Mouse (Mus musculus): ENCODE measurements around the gene Kcna10. TPM values are rescaled to one million over a fixed set of nuclear protein-coding genes. Genes with fewer than 3 reads are reported as not detected.
A peak's percentile ranks its signal among the peaks of the same experiment; 100 is the strongest.

Gene Kcna10
- not detected for total RNA-seq (2021)

DNA sequence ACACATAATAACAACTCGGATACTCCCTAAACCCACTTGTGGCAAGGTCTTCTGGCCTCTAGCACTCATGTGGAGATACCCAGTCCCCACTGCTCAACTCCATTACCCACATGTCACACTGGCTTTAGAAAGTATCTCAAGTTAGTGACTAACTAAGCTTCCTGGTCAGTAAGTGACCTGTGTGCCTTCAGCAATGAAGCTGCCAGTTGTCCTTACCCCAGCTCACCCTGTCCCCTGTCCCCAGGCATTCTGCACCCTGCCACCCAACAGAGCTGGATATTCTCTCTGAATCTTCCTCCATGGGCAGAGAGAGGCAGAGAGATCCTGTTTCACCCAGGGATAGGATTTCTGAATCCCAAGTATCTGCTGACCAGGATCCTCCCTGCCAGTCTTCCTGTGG, at the start of gene Kcna10:
TSS of gene Kcna10 (plus strand) at position 301 of the 400 bp plus-strand sequence.
- no peak for DNase-seq

DNA sequence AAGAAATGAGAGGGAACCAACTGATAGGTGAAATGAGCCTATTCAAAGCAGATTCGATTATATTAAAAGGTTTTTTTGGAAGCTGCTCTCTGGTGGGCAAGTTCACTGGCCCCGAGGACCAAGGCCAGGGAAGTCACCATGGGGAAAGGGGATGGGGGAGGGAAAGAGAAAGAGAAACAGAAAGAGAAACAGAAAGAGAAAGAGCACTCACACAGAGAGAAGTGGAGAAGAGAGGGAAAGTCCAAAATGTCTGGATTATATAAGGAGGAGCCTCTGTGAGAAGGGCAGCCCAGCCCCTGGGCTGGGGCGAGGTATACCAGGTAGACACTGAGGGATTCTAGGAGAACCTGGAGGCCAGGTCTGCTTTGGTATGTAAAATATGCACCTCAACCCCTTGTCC, 48.4 kb upstream of the Kcna10 start:
- intact Hi-C loops (cut with DNase I): no loop called here
- no peak for DNase-seq

More for the DNA sequence above, at the start of gene Kcna10:
- intact Hi-C loops (cut with DNase I): no loop called here

DNA sequence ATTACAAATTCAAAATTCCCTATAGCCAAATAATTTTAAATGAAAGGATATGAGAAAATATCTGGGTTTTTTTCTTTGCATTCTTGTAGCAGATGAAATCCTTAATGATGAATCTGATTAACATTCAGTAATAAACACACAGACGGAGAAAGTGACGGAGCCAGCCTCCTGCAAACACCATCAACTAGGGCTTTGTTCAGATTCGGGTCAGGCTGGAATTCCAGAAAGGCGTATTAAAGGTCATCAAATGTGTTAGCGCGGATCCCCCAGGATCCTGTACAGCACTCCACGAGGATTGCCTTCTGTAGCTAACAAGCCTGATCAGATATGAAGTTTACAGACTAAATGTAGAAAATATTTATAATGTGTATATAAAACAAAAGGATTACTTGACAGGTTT, 35.7 kb upstream of the Kcna10 start:
- intact Hi-C loops (cut with DNase I): no loop called here
- no peak for DNase-seq

DNA sequence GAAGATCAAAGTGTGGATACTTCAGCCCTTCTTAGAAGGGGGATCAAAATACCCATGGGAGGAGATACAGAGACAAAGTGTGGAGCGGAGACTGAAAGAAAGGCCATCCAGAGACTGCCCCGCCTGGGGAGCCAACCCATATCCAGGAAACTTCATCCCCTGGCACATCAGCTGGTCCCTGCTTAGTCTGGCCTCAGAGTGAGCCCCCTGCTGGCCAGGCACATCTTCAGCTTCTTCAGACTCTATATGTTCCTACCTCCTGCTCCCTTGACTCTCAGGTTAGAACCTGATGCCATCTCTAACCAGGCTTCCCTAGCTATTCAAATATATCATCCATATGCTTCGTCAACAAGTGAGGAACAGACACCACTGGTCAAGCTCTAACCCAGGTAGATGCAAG, 33.9 kb upstream of the Kcna10 start:
- DNase-seq: peak; percentile 25 to 41
- intact Hi-C loops (cut with DNase I): loop anchor here (1.0 kb wide), 1 partner anchor 55 kb away; no protein-coding TSS in a partner anchor

DNA sequence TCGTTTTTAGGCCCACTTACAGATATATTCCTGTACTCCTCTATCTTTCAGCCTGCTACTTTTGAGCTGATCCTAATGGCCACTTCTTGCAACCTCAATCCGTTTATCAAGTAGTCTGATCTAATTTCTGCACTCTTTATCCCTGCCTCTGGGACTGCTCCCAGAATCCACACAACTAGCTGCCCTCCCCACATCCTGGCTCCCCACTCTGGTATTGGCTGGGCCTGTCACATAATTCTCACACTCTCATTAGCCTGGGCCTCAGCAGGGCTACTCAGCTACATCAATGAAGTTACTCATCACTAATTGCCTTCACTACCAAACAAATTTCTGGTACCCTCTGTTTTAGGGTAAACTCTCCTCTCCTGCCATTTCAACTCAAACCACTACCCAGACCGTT, 32.4 kb upstream of the Kcna10 start:
- intact Hi-C loops (cut with DNase I): no loop called here
- no peak for DNase-seq

DNA sequence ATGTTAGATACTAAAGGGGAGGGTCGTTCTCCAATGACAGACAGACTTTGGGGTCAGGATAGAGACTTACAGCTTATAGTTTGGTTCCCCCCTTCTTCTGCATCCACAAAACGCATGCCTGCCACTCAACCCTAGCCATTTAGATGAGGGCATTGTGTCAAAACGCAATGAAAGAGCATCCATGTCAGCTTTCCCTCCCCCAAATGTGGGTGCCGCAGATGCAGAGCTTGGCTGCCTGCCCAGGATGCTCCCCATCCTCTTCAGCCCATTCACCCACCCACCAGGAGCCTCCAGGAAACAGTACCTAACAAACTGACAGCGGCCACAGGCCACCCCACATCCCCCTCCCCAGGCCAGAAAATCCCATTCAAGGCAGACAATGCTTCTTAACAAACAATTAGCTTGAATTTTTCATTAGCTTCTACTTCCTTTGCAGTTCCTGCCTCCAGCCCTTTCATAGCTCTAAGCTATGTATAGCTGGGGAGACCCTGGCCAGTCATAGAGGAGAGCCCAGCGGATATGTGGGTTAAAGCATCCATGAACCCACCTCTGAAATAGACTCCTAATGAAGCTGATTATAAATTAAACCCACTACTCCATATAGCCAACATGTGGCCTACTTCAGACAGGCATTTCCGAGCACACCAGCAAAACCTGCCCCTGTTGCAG, 31.9 kb upstream of the Kcna10 start:
- intact Hi-C loops (cut with DNase I): no loop called here

DNA sequence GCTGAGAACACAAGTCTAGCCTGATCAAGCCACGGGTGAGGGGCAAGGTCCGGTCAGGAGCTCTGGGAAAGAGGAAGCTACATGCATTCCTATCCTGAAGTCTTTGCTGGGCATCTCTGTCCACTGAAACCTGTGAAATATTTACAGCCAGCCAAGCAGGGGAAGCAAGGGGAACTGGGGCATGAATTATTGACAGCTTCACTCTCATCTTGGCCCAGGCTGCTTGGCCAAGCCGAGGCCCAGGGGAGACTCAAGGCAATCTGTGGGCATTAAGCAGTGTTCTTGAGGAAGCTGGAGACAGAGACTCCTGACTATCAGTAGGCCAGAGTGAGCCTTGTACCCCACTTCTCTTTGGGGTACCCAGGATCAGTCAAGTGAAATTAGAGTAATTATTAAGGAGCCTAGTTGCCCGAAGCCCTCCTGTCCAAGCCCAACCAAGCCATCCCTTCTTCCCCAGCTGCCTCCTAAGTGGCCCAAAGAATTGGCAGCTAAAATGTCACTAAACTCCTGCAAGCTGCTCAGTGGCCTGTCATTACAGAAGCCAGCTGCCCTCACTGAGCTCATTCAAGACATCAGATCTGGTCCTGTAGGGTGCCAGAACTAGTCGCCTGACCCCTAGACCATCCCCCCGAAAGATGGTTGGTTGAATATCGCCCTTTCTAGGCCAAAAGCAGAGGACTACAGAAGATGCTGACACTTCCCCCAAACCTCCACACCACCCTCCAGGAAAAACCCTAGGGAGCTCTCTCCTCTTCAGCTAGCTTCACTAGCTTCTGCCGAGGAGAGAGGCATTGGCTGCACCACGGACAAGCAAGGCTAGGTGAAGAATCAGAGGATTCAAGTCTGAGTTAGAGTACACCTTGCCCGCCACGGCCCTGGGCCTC, 28.8 kb upstream of the Kcna10 start:
- DNase-seq: no peak
- intact Hi-C loops (cut with DNase I): no loop called here

More for the DNA sequence above, 31.9 kb upstream of the Kcna10 start:
- DNase-seq: no peak

DNA sequence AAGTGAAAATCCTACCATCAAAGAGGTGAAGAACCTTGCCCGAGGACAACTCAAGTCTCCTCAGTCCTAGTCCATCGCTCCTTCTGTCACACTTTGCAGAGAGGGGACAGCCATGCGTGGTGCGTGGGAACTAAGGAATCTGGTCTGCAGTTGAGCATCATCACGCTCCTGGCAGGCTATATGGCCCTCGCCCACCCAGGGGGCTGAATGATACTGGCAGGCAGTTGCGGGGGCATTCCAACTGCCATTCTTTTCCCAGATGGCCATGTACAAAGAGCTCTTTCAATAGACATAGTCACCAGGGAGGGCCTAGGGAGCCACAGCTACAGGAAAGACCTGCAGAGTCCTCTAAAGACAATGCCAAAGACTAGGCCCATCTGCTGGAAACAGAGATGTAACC, 24.0 kb upstream of the Kcna10 start:
- DNase-seq: no peak
- intact Hi-C loops (cut with DNase I): no loop called here

DNA sequence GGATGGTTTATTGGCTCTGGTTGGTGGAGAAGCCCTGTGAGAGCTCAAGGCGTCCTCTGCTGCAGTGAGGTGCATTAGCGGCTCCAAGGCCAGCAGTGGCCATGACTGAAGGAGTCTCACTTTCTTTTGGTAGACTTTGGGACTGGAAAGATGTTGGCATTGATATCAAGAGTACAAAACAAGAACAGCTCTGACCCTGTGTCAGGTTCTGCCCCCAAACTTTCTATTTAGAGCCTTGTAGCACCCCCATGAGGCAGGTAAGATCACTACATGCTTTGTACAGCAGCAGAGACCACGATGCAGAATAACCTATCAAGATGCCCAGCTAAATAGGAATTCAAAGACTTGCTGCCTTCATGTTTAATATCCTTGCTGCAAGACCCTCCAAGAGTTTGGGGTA, 23.4 kb upstream of the Kcna10 start:
- no peak for DNase-seq
- intact Hi-C loops (cut with DNase I): no loop called here

DNA sequence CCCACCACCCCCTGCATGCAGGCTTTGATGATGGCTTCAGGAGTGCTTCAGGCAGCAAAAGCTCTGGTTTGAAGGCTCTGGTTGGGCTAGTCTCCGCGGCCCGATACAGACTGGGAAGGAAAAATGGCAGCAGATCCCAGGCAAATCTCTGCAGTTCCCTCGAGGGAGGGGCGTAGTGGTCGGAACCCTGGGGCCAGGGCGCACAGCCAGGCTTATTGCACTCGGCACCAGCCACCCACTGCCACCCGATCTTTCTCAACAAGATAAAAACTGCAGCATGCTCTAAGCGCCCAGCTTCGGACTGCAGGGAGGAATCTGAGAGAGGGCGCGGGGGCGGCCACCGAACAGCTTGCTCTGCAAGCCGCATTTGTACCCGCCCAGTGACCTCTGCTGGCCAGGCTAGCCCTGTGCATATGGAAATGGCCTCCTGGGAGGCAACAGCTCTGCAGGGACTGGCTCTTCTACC, 23.0 kb upstream of the Kcna10 start:
- intact Hi-C loops (cut with DNase I): no loop called here
- DNase-seq: peak; percentile 7

DNA sequence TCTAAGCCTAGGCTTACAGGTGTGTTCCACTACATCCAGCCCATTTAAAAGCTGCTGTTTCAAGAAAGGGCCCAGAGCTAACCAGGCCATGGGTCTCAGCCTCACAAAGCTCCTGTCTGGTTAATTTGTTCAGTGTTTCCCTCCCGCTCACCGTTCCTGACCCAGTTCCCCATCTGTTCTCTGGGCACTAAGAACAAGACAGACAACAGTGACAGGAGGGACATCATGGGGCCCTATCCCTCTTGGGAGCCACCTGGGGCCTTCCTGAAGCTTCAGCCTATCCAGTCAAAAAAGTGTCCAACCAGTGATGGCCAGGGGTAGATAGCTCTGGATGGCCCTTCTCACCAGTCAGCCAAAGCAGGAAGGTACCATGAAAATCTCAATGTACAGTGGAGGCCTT, 20.1 kb upstream of the Kcna10 start:
- no peak for DNase-seq

DNA sequence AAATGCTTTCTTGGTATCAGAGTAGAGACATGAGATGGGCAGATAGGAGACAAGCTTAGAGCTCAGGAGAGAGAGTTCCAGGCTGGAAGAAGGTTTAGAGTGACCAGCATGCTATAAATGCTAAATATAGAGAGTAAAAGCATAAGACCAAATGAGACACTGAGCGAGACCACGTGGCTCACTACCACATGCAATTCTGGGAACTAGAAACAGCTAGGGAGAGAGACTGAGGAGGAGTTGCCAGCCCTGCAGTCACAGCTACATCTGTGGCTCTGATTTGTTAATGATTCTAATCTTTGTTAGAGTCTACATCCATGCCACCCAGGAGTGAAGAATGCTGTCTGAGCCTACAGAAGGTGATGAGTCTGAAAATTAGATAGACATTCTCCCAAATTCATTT, 13.3 kb upstream of the Kcna10 start:
- intact Hi-C loops (cut with DNase I): no loop called here

More for the DNA sequence above, 20.1 kb upstream of the Kcna10 start:
- intact Hi-C loops (cut with DNase I): no loop called here

DNA sequence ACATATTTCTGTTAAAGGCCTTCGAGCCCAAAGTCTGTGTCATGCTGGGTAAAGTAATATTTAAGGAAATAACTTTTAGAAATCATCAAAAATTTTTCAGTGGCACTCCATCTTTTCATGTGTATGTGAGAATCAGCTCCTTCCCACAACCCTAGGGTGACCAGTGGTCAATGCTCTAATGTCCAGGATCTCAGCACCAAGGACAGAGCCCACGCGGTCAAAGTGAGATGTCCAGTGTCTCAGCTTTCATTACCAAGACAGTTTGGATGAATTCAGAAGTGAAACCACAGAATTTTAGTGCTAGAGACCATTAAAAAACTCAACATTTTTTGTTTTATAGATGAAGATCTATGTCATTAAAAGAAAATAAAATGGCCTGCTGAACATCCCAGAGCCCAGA, 10.9 kb upstream of the Kcna10 start:
- no peak for DNase-seq
- intact Hi-C loops (cut with DNase I): no loop called here

More for the DNA sequence above, 13.3 kb upstream of the Kcna10 start:
- DNase-seq: no peak

DNA sequence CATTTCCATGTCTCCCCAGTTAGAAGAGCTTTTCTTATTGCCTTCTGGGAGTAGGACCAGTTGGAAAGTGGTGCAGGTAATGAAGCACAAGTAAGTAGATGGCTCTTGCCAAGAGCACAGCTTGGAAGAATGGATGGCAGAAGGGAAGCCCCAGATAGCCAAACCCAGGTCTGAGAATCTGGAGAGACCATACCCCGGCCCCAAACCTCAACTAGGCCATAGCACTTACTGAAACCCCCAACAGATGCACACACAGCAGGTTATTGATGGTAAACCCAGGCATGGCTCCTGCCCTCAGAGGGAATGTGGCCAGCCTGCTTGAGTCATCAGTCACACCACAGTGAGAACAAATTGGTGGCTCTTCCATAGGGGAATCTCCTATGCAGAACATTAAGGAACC, 10.3 kb upstream of the Kcna10 start:
- intact Hi-C loops (cut with DNase I): no loop called here

DNA sequence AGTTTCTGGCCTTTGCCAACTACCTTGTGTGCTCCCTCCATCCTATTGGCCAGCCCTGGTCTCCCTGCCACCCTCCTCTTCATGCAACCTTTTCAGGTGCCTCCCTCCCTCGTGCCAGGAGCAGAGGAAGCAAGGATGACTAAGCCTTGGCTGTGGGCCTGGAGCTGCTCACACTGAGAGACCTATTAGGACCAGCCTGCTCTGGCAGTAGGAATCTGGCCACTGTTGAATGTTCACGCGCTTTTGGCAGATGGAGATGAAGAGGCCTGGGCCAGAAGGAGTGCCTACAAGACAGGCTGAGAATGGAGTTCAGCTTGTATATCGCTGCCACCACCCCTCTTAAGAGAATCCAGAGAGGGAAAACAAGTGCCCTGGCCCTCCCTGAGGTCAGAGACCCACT, 7.4 kb upstream of the Kcna10 start:
- intact Hi-C loops (cut with DNase I): no loop called here
- peak; percentile 42 to 61 for DNase-seq

More for the DNA sequence above, 10.3 kb upstream of the Kcna10 start:
- no peak for DNase-seq

DNA sequence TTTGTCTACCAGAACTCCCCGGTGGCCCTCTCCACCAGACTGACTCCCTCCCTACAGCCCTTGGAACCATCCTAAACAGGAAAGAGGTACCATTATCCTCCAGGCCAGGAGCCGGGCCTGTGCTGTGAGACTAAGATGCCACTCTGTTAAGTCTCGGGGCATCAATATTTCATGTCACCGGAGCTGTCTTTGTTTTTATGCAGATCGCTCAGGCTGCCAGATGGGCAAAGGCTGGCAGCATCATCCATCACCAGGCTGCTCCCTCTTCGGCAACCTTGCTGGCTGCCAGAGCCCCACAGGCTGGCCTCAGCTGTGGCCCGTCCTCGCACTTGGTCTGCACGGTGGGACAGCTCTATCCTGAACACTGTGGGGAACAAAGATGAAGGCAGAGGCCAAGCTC, 6.4 kb upstream of the Kcna10 start:
- no peak for DNase-seq
- intact Hi-C loops (cut with DNase I): no loop called here

DNA sequence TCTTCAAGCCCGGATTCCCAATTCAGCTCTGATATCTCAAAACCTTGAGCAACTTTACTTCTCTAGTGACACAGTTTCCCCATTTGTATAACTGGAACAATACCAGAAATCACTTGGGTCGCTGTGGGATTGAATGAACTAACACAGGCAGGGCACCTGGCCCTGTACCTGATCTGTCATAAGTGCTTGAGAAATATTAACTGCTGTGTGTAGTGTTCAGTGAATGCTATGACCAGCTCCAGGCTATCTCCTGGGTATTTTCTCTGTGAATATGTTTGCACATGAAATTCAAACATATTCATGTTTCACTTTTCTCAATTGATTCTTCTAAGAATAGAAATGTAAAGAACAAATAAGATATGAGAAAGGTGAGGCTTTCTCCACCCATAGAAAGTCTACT, 2.0 kb upstream of the Kcna10 start:
- intact Hi-C loops (cut with DNase I): no loop called here
- DNase-seq: no peak

DNA sequence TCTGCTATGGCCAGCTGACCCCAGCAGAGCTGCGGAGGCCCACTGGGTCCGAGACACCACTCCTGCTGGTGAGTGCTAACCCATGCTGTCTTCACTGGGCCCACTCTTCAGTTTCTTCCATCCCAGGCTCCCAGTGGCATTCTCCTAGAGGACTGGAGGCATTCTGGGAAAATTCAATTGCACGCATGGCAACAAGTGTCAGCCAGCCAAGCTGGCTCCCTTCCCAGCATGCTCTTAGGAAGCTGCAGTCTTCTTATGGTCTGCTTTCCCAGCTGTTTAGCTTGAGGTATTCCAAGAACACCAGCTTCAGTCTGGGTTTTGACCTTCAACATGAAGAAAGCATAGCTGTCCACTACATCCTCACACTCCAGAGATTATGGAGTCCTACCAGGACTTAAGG, 322 bp downstream of the Kcna10 start:
- intact Hi-C loops (cut with DNase I): no loop called here
- DNase-seq: peak in 1 of 2 experiments; percentile 31

DNA sequence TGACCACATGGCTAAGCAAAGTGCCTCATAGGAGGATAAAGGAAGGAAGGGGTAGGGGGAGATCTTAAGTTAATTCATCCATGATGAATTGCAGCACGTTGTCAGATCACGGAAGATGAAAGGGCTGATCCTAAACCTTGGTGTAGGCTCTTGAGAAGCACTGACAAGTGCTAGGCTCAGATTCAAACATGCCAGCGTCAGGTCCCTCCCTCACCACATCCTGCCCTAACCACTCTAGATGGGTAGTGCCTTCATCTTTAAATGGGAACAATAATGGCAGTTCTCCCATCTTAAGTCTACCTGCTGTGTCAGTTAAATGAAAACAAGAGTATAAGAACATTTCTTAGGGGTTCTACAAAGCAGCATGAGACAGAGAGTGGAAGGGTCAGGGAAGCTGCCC, 2.7 kb downstream of the Kcna10 start:
- intact Hi-C loops (cut with DNase I): loop anchor here (5.0 kb wide), 1 partner anchor 283 kb away; no protein-coding TSS in a partner anchor
- DNase-seq: no peak

DNA sequence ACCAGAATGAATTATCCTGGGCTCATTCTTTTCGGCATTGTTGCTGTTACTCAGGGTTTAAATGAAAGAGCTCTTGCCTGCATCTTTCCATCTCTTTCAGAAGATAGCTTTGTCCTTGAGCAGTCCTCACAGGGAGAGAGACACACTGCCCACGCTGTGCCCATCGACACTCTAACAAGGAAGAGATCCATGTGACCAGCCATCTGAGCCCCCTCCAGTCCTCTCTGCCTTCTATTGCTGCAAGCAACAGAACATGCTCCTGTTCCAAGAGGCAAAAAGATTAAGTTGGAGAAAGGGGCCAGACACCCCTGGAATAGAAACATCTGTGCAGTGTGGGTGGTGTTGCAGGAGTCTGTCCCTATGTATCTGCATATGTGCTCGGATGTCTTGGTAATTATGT, 4.2 kb downstream of the Kcna10 start:
- intact Hi-C loops (cut with DNase I): loop anchor here (5.0 kb wide), 1 partner anchor 285 kb away; no protein-coding TSS in a partner anchor
- DNase-seq: no peak

DNA sequence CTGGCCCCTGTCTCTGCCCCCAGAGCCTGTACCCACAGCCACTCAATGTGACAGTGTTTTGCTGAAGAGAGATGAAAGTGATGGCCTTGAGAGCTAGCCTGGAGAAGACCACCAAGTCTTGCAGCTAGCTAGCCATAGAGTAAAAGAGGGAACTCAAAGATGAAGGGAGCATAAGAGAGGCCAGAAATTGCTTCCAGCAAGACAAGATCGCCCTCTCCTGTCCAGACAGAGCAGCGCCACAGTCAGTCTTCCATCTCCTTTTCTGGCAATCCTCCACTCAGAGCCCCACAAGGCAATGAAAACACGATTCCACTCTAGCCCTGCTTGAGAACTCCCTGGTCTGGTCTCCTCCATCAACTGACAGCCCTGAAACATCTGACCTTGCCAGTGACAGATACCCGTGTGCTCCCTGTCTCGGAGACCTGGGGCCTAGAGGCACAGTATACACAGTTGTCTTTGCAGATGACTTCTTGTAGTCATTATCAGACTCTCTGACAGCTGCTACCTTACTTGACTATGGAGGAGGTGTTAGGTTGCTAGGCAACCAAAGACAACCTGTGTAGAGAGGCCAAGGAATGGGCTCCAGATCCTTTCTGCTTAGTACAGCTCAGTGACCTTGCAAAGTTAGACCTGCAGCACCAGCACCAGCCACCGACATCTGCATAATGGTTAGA, 5.5 kb downstream of the Kcna10 start:
- intact Hi-C loops (cut with DNase I): loop anchor here (1.0 to 5.0 kb wide), 2 partner anchors 94 to 286 kb away; no protein-coding TSS in a partner anchor
- DNase-seq: peak; percentile 25 to 28

Measured in heart, postnatal 36 days (tissue).